Mouse (Mus musculus): ENCODE data around the gene Retreg3. TPM values are rescaled to one million over a fixed set of nuclear protein-coding genes. Genes with fewer than 3 reads are reported as not detected.
A peak's percentile ranks its signal among the peaks of the same experiment; 100 is the strongest.
"Not testable (repeated sequence)": the region's sequence is repeated elsewhere in the genome, so short reads cannot be mapped to it uniquely, and the experiment has no call there.

The Retreg3 gene
- 10 to 100 TPM; 28.8 to 30.4 (median 30.1) TPM for total RNA-seq (2022)

DNA sequence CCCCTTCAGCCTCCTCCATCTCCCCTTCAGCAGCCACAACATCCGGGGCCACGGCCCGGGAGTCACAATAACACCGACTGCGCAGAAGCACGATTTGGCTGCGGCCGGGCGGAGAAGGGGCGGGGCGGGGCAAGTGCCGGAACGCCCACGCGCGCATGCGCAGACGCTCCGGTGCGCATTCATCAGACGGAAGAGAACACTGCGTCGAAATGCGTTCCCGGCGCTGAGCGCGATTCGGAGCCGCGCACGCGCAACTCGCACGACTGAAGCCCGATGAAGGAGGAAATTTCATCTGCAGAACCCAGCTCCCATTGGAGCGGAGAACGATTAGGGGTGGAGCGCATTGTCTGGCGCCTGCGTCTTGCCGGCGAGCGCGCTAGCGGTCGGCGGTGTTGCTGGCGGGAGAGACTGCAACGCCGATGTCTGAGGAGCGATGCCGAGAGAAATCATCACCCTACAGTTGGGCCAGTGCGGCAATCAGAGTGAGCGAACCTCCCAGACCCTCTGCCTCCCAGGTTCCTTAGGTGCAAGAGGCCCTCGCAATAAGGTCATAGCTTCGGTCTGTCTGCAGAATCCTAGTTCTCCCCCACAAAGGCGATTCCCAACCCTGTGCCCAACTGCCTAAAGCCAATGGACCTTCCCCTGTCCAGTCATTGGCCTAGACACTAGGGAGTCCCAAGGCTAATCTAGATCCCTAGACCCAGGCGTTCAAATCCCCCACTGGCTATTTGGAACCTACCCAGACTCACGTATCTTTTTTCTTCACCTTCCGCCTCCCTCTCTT is at the start of gene Retreg3, which contains the start of gene Tubg1:
TSS of gene Retreg3 (minus strand) at position 133 of the 784 bp plus-strand sequence.
TSS of gene Tubg1 (plus strand) at position 178 of the 784 bp plus-strand sequence.
- peak; percentile 95 to 98 for DNase-seq (ENCODE audit: low spot score in 2 of 2)

DNA sequence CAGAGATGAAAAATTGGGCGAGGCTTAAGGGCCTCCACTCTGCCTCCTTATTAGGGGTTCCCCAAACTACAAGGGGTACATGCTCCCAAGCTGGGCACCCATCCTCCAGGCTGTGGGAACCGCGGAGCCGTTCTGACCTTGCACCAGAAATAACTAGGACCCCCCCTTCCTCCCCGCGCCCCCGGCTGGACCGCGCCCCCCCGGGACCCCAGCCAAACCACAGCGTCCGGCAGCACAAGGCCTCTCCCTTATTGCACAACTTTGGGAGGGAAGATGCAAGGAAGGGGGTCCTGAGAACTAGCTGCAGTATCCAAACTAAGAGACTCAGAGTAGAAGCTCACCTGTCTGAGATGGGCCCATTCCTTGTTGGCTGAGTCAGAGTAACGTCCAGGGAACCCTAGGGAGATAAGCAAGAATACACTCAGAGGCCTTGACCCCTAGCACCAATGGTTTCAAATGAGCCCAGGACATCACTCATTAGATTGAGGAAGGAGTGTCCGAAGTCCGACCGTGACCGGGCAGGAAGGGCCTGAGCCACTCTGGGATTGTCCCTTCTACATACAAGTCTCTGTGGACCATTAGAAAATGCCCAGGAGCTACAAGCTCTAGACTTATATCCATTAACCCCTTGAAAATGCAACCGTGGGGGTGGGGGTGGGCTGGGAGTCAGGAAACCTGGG is 48.7 kb upstream of the Retreg3 start:
- DNase-seq (ENCODE audit: low spot score in 2 of 2), result no peak

DNA sequence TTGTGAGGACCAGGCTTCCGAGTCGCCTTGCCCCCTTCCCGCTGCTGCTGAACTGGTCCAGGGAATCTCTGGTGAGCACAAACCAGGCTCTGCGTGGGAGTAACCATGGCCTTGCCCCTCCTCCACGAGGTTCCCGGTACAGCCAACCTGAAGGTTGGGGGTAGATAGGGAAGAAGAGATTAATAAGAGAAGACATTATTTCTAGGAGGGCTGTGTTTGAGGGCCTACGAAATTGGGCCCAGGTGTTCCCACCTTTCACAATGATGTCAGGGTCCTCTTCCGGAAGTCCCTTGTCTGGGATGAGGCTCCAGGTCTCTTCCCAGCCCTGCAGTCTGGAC is 48.2 kb upstream of the Retreg3 start:
- no peak for DNase-seq (ENCODE audit: low spot score in 2 of 2)

DNA sequence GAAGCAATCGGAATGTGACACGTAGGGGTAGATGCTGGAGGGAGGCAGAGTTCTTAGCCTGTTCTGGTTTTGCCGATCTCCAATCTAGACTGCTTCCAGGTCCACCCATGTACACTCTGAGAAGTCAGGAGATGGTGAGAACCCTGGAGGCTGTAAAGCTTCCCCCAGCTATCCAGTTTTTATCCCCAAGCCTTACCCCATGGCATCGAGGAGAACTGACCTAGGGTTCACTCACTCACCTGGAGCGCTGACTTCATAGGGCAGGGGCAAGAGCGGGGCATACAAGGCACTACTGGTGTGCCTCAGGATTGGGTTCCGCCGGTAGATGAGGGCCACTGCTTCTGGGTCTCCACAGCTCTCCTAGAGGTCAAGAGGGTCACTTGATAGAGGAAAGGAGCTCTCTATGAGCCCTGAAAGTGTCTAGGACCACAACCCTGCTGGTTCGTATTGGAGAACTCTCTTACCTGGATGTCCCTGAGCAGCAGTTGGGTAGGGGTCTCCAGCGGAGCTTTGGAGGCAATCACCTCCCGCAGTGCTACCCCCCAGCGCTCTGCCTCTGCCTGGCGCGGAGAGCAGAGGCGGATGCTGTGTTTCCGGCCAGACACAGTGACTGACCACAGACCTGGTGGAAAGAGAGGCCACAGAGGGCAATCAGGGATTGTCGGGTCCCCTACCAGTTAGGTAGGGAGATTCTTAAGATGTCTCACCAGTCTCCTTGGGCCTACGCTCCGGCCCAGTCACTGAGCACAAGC is 47.7 kb upstream of the Retreg3 start:
- no peak for DNase-seq (ENCODE audit: low spot score in 2 of 2)

DNA sequence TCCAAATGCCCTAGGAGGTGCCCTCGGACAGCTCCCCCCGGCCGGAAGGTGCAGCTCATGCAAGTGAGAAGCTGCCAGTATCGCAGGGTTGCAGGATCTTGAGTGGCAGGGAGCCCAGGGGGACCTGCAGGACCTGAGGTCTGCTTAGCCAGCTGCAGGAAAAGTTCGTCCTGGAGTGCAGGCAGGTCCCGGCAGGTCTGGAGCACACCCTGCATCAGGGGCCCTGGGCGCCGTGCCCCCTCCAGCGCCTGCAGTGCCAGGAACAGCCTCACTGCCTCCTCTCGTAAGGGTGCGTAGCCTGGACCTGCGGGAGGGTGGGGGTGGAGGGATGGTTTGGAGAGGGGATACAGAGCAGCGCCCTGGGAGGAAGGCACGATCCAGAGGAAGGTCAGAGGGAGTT is 46.7 kb upstream of the Retreg3 start:
- no peak for DNase-seq (ENCODE audit: low spot score in 2 of 2)

DNA sequence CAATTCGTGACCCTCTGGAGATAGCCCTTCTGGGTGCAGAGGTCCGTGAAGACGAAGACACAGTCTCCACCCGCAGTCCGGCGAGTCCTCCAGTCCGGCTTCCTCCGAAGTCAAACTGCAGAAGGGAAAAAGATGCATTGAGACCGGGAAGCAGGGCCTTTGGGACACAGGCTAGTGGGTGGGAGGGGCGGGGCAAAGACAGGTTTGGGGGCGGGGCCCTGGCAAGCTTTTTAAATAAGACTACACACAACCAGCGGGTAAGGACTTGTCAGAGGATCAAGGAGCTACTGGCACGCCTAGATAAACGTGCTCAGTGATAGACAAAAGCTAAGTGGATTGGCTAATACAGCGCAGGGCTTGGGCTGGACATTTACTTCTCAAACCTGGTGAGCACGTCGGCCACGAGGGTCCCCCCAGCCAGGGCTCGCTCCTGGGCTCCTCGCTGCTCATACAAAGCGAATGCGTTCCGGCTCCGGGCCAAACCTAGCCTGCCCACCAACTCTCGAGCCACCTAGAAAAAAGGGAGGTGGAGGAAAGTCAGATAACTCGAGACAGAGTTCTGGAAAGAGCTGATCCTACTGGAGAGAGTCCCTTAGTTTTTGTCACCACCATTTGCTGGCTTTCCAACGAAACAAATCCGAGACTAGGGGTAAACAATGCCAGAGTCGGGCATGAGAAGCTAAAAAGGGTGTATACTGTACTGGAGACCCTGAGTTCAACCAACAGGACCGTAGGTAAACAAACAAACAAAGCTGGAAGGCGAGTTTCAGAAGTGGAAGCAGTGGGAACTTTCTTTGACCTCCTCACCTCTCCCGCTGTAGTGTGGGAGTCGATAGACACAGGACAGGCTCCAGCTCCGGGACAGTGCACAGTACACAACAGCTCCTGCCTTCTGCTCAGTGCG is 45.2 kb upstream of the Retreg3 start:
- no peak for DNase-seq (ENCODE audit: low spot score in 2 of 2)

DNA sequence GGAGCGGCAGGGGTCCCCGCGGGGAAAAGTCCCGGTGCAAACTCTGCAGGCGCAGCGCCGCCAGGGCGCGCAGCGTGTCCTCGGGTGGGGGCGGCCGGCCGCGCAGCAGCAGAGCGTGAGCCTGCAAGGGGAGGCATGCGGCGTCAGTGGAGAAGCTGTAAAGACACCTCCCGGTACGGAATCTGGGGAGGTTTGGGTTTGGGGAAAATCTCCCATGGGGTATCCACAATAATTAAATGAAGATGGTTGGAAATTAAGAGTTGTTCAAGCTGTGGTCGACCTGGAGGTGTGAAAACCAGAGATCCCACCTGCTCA is 44.6 kb upstream of the Retreg3 start:
- no peak for DNase-seq (ENCODE audit: low spot score in 2 of 2)

DNA sequence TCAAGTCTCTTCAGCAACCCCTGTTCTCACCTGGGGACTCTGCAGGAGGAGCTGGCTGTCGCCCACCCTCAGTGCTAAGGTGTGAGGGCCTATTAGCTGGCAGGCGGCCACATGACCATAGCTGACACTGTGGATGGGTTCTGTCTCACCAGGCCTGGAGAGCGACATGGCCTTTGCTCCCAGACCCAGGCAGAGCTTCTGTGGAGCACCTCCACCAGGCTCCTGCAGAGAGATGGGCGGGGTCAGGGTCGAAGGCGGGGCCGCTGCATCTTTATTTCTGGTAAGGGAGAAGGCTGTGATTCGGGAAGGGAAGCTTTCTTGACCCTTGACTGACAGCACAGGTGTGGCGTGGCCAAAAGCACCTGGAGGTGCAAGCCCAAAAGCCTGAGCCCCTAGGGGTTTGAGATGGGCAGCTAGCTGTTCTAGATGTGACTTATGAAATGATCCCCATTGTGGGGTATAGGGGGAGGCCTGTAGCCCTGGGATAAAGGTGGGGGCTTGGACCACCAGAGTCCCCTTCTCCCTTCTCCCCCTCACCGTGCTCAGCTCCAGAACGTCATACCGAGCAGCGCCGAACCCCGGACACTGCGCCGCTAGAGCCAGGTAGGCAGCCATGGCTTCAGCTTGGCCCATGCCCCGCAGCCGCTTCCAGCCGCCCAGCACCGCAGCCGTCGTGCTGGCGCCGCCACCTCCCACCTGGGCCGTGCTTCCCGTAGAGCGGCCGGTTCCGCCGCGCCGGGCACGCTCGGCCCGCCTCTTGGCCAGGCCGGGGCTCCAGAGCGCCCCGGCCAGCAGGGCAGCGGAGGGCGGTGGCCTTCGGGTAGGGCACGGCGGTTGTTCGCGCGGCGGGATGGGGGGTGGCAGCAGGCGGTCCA is 44.0 kb upstream of the Retreg3 start:
- no peak for DNase-seq (ENCODE audit: low spot score in 2 of 2)

DNA sequence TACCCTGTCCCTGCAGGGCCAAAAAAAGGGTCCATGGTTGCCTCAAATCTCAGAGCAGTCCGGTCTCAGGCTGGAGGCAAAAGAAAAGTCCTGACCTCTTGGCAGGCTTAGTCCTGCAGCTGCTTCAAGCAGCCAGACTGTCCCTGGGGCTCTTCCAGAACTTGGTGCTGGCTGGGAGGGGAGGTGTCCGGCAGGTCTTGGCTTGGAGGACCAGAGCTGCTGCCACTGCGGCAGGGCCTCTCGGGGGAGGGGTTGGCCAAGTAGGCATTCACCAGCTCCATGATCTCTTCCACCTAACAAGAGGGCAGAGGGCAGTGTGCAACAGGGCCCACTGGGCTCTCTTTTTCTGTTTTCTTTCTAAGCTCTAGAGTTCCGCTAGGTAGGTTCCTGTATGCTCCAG is 43.1 kb upstream of the Retreg3 start:
- DNase-seq (ENCODE audit: low spot score in 2 of 2), result peak; percentile 78 to 90

DNA sequence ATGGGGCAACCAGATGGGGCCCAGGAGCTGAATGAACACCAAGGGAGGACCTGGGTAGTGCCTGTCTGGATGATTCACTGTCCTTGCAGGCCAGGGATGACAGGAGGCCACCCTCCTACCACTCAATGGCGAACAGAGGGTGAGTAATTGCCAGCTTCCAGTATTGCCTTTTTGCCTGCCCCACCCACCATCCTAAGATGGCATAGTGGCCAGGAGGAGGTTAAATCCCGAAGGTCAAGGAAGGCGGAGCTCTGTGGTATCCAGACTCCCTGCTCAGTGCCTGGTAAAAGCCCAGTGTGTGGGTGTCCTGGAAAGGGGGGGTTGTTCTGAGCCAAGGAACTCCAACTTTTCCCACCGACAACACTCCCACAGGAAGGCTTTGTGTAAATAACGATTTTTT is 42.6 kb upstream of the Retreg3 start:
- no peak for DNase-seq (ENCODE audit: low spot score in 2 of 2)

DNA sequence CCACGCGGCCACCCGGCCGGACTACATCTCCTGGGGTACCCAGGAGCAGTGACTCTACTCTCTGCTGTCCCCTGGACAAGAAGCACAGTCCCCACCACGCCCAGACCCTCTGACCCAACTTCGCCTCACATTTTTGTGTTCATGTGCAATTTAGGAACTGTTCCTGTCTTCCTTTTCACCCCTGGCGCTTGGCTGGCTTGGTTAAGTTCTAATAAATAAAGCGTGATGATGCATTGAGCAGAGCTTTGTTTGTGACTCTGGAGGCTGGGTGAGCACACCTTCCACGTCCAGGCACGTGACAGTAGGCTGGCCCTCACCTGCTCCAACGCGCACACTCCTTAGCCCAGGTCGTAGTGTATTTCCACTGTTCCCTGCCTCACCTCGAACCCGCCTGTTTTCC is 41.9 kb upstream of the Retreg3 start:
- no peak for DNase-seq (ENCODE audit: low spot score in 2 of 2)

DNA sequence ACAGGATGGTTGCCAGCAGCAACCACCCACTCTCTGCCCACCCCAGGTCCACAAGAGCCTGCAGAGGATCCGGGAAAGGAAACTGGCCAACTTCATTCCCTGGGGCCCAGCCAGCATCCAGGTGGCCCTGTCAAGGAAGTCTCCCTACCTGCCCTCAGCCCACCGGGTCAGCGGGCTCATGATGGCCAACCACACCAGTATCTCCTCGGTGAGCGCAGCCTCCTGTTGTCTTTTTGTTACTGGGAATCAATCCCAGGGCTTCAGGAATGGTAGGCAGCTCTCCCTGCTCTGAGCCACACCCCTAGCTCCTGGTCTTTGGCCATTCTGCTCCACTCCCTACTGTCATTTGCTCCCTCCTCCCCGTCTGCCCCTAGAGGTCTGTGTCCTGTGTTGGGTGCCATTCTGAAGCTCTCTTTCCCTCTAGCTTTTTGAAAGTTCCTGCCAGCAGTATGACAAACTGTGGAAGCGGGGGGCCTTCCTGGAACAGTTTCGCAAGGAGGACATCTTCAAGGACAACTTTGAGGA is 41.4 kb upstream of the Retreg3 start:
- not testable (repeated sequence) for DNase-seq (ENCODE audit: low spot score in 2 of 2)

DNA sequence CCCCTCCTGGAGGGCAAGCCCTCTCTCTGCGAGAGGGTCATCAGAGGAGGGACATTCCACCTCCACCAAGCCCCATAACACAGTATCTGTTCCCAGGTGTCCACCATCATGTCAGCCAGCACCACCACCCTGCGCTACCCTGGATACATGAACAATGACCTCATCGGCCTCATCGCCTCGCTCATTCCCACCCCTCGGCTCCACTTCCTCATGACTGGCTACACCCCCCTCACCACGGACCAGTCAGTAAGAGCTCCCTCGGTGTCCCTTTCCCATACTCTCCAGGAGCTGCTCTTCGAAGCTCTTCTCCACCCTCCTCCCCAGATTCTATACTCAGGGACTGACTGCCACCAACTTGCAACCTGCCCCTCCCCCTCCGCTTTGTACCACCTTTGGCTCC is 40.5 kb upstream of the Retreg3 start:
- not testable (repeated sequence) for DNase-seq (ENCODE audit: low spot score in 2 of 2)

DNA sequence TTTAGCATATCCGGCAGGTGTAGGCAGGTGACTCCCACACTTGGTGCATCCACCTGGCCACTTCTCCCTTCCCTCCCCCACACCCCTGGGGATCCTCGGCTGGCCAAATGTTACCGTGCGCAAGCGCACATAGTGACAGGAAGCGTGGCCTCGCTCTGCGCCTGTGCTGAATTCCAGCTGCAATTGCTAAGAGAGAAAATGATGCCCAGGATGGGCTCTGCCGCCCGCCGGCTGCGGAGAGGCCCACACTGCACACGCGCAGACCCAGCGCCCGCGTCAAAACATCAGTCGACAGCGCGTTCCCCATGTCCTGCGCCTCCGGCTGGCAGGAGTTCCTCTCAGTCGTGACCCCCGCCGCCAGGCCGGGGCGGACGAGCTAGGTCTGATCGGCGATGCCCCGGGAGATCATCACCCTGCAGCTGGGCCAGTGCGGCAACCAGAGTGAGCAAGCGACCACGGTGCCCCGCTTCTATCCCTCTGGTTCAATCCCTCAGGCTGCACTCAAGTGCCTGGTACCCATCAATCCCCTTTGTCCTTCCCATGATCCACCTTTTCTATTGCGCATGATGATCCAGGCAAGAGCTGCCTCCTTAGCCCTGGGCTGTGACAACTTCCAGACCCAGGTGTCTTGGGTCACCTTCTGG is 36.2 kb upstream of the Retreg3 start, which contains the start of gene Tubg2:
TSS of gene Tubg2 (plus strand) at position 180 of the 644 bp plus-strand sequence.
- DNase-seq (ENCODE audit: low spot score in 2 of 2), result no peak

DNA sequence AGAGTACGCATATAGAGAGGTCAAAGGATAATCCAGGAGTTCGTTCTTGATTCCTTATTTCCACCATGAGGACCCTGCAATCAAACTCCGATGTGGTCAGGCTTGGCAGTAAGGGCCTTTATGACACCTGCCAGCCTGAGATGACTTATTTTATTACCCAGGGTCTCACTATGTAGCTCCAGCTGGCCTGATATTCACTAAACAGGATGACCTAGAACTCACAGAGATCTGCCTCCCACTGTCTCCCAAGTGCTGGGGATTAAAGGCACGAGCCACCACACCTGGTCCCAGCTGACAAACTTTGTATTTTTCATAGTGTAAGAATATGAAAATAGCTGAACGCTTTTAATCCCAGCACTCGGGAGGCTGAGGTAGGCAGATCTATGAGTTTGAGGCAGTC is 35.5 kb upstream of the Retreg3 start:
- DNase-seq (ENCODE audit: low spot score in 2 of 2), result no peak

DNA sequence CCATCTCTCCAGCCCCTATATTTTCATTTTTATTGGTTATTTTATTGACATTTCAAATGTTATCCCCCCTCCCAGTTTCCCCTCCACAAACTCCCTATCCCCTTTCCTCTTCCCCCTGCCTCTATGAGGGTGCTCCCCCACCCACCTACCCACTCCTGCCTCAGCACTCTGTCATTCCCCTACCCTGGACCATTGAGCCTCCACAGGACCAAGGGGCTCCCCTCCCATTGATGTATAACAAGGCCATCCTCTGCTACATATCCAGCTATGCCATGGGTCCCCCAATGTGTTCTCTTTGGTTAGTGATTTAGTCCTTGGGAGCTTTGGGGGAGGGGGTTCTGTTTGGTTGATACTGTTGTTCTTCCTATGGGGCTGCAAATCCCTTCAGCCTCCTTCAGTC is 35.0 kb upstream of the Retreg3 start:
- DNase-seq (ENCODE audit: low spot score in 2 of 2), result no peak

DNA sequence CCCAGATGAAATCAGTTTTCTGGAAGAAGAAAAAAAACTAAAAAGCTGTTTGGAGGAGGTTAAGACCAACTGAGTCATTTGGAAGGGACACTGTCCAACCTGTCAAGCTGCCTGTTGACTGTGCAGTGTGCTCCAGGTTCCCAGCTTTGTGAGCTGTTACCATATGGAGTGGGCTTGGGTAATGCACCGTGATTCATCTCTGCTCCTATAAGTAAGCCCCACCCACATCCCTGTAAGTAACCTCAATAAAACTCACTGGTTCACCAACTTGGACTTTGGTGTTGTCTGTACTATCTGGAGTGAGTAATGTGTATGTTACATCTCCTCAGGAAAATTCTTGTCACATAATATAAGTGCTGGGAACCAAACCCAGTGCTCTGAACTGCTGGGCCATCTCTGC is 33.1 kb upstream of the Retreg3 start:
- DNase-seq (ENCODE audit: low spot score in 2 of 2), result no peak

DNA sequence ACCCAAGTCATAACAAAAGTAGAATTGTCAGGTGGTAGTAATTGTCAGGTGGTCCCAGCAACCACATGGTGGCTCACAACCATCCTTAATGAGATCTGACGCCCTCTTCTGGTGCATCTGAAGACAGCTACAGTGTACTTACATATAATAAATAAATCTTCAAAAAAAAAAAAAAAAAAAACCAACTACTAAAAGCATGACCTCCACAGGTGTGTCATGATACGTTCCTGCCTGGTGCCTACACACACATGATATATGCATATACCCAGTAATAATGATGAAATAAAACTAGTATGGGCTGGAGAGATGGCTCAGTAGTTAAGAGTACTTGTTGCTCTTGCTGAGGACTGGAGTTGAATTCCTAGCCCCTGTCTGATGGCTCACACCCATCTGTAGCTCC is 31.4 kb upstream of the Retreg3 start:
- DNase-seq (ENCODE audit: low spot score in 2 of 2), result no peak

Measured in gastrocnemius, adult 8-10 months (tissue).